In genomic region chr4:46837362-46837761, GRCm38 (mm10) we compare ENCODE assay signal across 20 mouse cellular contexts.
A peak's percentile ranks its signal among the peaks of the same experiment; 100 is the strongest.
DNase-seq lines count a peak whose midpoint lies in the region; ATAC-seq and TF ChIP-seq lines count a peak whose summit lies in the region.
"Had no signal": no experiment of that assay in that cellular context is flagged by ENCODE, and none has a peak within 500 bp of the region (broad histone marks: within the 10 kb centered on the region; RNA-seq: fewer than 3 reads in every experiment).

No protein-coding gene starts in this region.

- ATAC-seq in forebrain, postnatal 0 days = peak; percentile 27; the same call in 1 of the 2 replicates
- ATAC-seq: inflammation-experienced regulatory T-cells, adult 6 months; liver, postnatal 0 days had no signal

- H3K4me1 ChIP-seq in forebrain, postnatal 0 days (ENCODE audit: insufficient read depth) = no peaks in the 10 kb centered on the region; the same call in 1 of the 2 replicates
- peaks cover 5% of the 10 kb centered on the region; the same call in 1 of the 2 replicates for H3K4me1 ChIP-seq in forebrain, embryonic 10.5 days
- H3K4me1 ChIP-seq: heart, embryonic 10.5 days had no signal

- no peak overlapping the region for H3K9ac ChIP-seq in forebrain, postnatal 0 days
- H3K9ac ChIP-seq: hindbrain, embryonic 14.5 days; liver, postnatal 0 days had no signal

- DNase-seq in forebrain, postnatal 0 days = no peak
- DNase-seq in forebrain, embryonic 10.5 days (ENCODE audit: extremely low spot score, low spot score) = no peak
- peak; percentile 62 to 69 for DNase-seq in left cerebral cortex, postnatal 14 days (ENCODE audit: low spot score in 2 of 2)
- DNase-seq in left cerebral cortex, adult 11 months (ENCODE audit: low spot score) = no peak
- DNase-seq in right cerebral cortex, adult 2 months (ENCODE audit: low spot score in 2 of 2) = peak; percentile 58
- DNase-seq in natural killer cell, adult 2 months (ENCODE audit: low spot score in 2 of 2) = no peak
- no peak for DNase-seq in kidney, postnatal 10 days
- DNase-seq in adrenal gland, postnatal 14 days = no peak
- DNase-seq: adrenal gland, postnatal 25 days; cerebellum, adult 9-10 months; gastrocnemius, postnatal 10 days; heart, postnatal 4 days; kidney, adult 2 months; kidney, postnatal 14 days; liver, postnatal 0 days; lung, postnatal 10 days had no signal

- H3K4me3 ChIP-seq in forebrain, postnatal 0 days (ENCODE audit: low read depth, low read length) = no peak overlapping the region
- H3K4me3 ChIP-seq in forebrain, embryonic 10.5 days = no peak overlapping the region
- H3K4me3 ChIP-seq: heart, embryonic 10.5 days had no signal

- no peak for TF ChIP-seq CTCF in forebrain, postnatal 0 days (IDR thresholded peaks at IDR 0.05; ENCODE audit: low read depth)

- H3K36me3 ChIP-seq in forebrain, postnatal 0 days (ENCODE audit: insufficient read depth) = no peaks in the 10 kb centered on the region
- no peaks in the 10 kb centered on the region for H3K36me3 ChIP-seq in forebrain, embryonic 10.5 days (replicated peaks)
- H3K36me3 ChIP-seq: heart, embryonic 10.5 days had no signal

- H3K4me2 ChIP-seq in forebrain, postnatal 0 days (ENCODE audit: low read depth) = no peak overlapping the region
- H3K4me2 ChIP-seq: hindbrain, embryonic 14.5 days; midbrain, embryonic 11.5 days had no signal

- WGBS in forebrain, postnatal 0 days = 75% methylated on average over 7 of the region's 7 CpGs
- WGBS in forebrain, embryonic 10.5 days = 88% methylated on average over 7 of the region's 7 CpGs

- H3K27ac ChIP-seq in forebrain, postnatal 0 days (ENCODE audit: low read depth, low read length) = no peak overlapping the region
- no peak overlapping the region for H3K27ac ChIP-seq in forebrain, embryonic 10.5 days
- H3K27ac ChIP-seq: heart, embryonic 10.5 days had no signal

- H3K9me3 ChIP-seq in forebrain, postnatal 0 days (ENCODE audit: low read length) = no peaks in the 10 kb centered on the region
- no peaks in the 10 kb centered on the region for H3K9me3 ChIP-seq in forebrain, embryonic 10.5 days
- H3K9me3 ChIP-seq: heart, embryonic 10.5 days had no signal

- no peaks in the 10 kb centered on the region for H3K27me3 ChIP-seq in forebrain, postnatal 0 days (ENCODE audit: insufficient read depth, low read length)
- no peaks in the 10 kb centered on the region for H3K27me3 ChIP-seq in forebrain, embryonic 10.5 days (ENCODE audit: poor library complexity, severe bottlenecking)

- intact Hi-C loops in left cerebral cortex, postnatal 14 days (cut with DNase I) = no loop called here

Comparison
In these comparisons a context has a peak if more than half of its experiments do, and no peak if none do; other contexts are left out.
1. DNase-seq: peak in left cerebral cortex, postnatal 14 days (2 of 2) and right cerebral cortex, adult 2 months (2 of 2); none in forebrain, postnatal 0 days (single experiment), forebrain, embryonic 10.5 days (single experiment), left cerebral cortex, adult 11 months (single experiment), natural killer cell, adult 2 months (0 of 2), kidney, postnatal 10 days (single experiment) and adrenal gland, postnatal 14 days (single experiment).